17 mouse cellular contexts compared by ENCODE assay signal in genomic region chr5:28042779-28043178, GRCm38 (mm10). TPM values are rescaled to one million over a fixed set of nuclear protein-coding genes. Genes with fewer than 3 reads are reported as not detected.
DNase-seq lines count a peak whose midpoint lies in the region; ATAC-seq and TF ChIP-seq lines count a peak whose summit lies in the region.
"Had no signal": no experiment of that assay in that cellular context is flagged by ENCODE, and none has a peak within 500 bp of the region (broad histone marks: within the 10 kb centered on the region; RNA-seq: fewer than 3 reads in every experiment).

No protein-coding gene starts in this region.

- no peak for TF ChIP-seq POLR2A in small intestine, adult 2 months (IDR thresholded peaks at IDR 0.05; ENCODE audit: low read depth, low read length)

- H3K36me3 ChIP-seq in heart, embryonic 10.5 days: no peaks in the 10 kb centered on the region
- H3K36me3 ChIP-seq in liver, embryonic 14.5 days (replicated peaks; ENCODE audit: control insufficient read depth, insufficient read depth, low read depth): no peaks in the 10 kb centered on the region
- H3K36me3 ChIP-seq in small intestine, adult 2 months (ENCODE audit: control insufficient read depth, insufficient read depth, low read length): no peaks in the 10 kb centered on the region
- H3K36me3 ChIP-seq: hindbrain, embryonic 12.5 days had no signal

- peak; percentile 37; the same call in 1 of the 2 replicates for TF ChIP-seq EP300 in liver, embryonic 14.5 days (IDR thresholded peaks at IDR 0.05; ENCODE audit: low read depth)

- peak; percentile 72 for DNase-seq in heart, embryonic 10.5 days (ENCODE audit: low spot score)
- DNase-seq in heart, postnatal 14 days: no peak
- DNase-seq in c-Kit-positive CD71-positive TER-119-negative erythroid progenitor cells, embryonic 14.5 days (ENCODE audit: low read depth): peak; percentile 25
- DNase-seq in liver, embryonic 14.5 days (ENCODE audit: low read depth in 3 of 3, low spot score in 3 of 3): peak; percentile 44 to 55 (median 52)
- DNase-seq in frontal cortex, postnatal 25 days (ENCODE audit: low spot score in 2 of 2): no peak
- no peak for DNase-seq in cerebellum, postnatal 25 days
- DNase-seq in ovary, postnatal 36 days (ENCODE audit: low spot score): no peak
- DNase-seq: B cell, adult 2 months; cerebellum, adult 2 months; gastrocnemius, postnatal 36 days; kidney, adult 2 months; kidney, postnatal 36 days; layer of hippocampus, postnatal 36 days; left cerebral cortex, postnatal 4 days had no signal

- TF ChIP-seq CTCF in liver, embryonic 14.5 days (IDR thresholded peaks at IDR 0.05; ENCODE audit: low read depth): no peak
- TF ChIP-seq CTCF in small intestine, adult 2 months (IDR thresholded peaks at IDR 0.05; ENCODE audit: extremely low read depth, insufficient read length, insufficient replicate concordance, low read depth, low read length): no peak

- H3K4me2 ChIP-seq in liver, embryonic 14.5 days (ENCODE audit: low read depth): peak overlapping the region; percentile 32
- H3K4me2 ChIP-seq: hindbrain, embryonic 12.5 days had no signal

- intact Hi-C loops in heart, postnatal 14 days (cut with DNase I): no loop called here

- H3K4me3 ChIP-seq in heart, embryonic 10.5 days: no peak overlapping the region
- H3K4me3 ChIP-seq in liver, embryonic 14.5 days (ENCODE audit: insufficient read depth in 1 of 2, low read depth in 2 of 2, low read length in 2 of 2): no peak overlapping the region
- H3K4me3 ChIP-seq in small intestine, adult 2 months (ENCODE audit: low read depth, low read length): no peak overlapping the region
- H3K4me3 ChIP-seq: erythroblast, embryonic 14.5 days; hindbrain, embryonic 12.5 days had no signal

- 0 out of 2 replicates have a peak overlapping the region, but pooled peaks have one; percentile 13 for H3K9ac ChIP-seq in liver, embryonic 14.5 days (replicated peaks)
- H3K9ac ChIP-seq: hindbrain, embryonic 12.5 days had no signal

- peaks cover 18% of the 10 kb centered on the region; the same call in 1 of the 2 replicates for H3K4me1 ChIP-seq in heart, embryonic 10.5 days
- peaks cover 13 to 18% of the 10 kb centered on the region in 2 experiments for H3K4me1 ChIP-seq in liver, embryonic 14.5 days (replicated peaks; ENCODE audit: control insufficient read depth in 2 of 2, insufficient read depth in 2 of 2, low read length in 1 of 2)
- H3K4me1 ChIP-seq in small intestine, adult 2 months (ENCODE audit: control insufficient read depth, insufficient read depth, insufficient read length, low read length): peaks cover 18% of the 10 kb centered on the region; the same call in 1 of the 2 replicates
- H3K4me1 ChIP-seq: hindbrain, embryonic 12.5 days had no signal

- no peaks in the 10 kb centered on the region for H3K27me3 ChIP-seq in heart, embryonic 10.5 days (ENCODE audit: insufficient read depth, poor library complexity, severe bottlenecking)
- no peaks in the 10 kb centered on the region for H3K27me3 ChIP-seq in liver, embryonic 14.5 days (ENCODE audit: control insufficient read depth, insufficient read depth, low read length)
- no peaks in the 10 kb centered on the region for H3K27me3 ChIP-seq in small intestine, adult 2 months (ENCODE audit: control insufficient read depth, insufficient read depth, low read length)
- H3K27me3 ChIP-seq: hindbrain, embryonic 12.5 days had no signal

- peak; percentile 87 for ATAC-seq in liver, embryonic 14.5 days (ENCODE audit: insufficient read depth)

- 35% methylated on average over 2 of the region's 2 CpGs for WGBS in heart, embryonic 10.5 days
- 28% methylated on average over 2 of the region's 2 CpGs for WGBS in liver, embryonic 14.5 days (ENCODE audit: insufficient replicate concordance)
- WGBS in small intestine, adult 2 months: 23% methylated on average over 2 of the region's 2 CpGs

- no peaks in the 10 kb centered on the region for H3K9me3 ChIP-seq in heart, embryonic 10.5 days
- no peaks in the 10 kb centered on the region for H3K9me3 ChIP-seq in liver, embryonic 14.5 days (ENCODE audit: control insufficient read depth, low read length)

- no peak overlapping the region for H3K27ac ChIP-seq in heart, embryonic 10.5 days
- H3K27ac ChIP-seq in liver, embryonic 14.5 days: no peak overlapping the region
- 0 out of 2 replicates have a peak overlapping the region, but pooled peaks have one; percentile 4 for H3K27ac ChIP-seq in small intestine, adult 2 months (ENCODE audit: insufficient read depth, low read depth, low read length)
- H3K27ac ChIP-seq: hindbrain, embryonic 12.5 days had no signal

RNA-seq across cellular contexts. Expression of gene Insig1, which starts 28.4 kb away (rescaled TPM):
- polyA plus RNA-seq in heart, embryonic 10.5 days (2016; fragmentation: Nextera tagmentation; extraction: Ambion mirVana): 38.7 and 39.6 TPM in 2 replicates
- total RNA-seq in heart, postnatal 14 days (2021): 10 to 100 TPM; 14.2 to 14.7 TPM
- polyA plus RNA-seq in liver, embryonic 14.5 days (2012; rRNA removed): 29.2 and 30.1 TPM in 2 replicates
- 46.2 and 48.3 TPM in 2 replicates for polyA plus RNA-seq in liver, embryonic 14.5 days (2014; fragmentation: Nextera tagmentation; extraction: Ambion mirVana)
- polyA plus RNA-seq in small intestine, adult 2 months (2012; rRNA removed): 82.2 and 110 TPM in 2 replicates

Comparison
In these comparisons a context has a peak if more than half of its experiments do, and no peak if none do; other contexts are left out.
1. DNase-seq: peak in heart, embryonic 10.5 days (single experiment), c-Kit-positive CD71-positive TER-119-negative erythroid progenitor cells, embryonic 14.5 days (single experiment) and liver, embryonic 14.5 days (3 of 3); none in heart, postnatal 14 days (0 of 2), frontal cortex, postnatal 25 days (0 of 2), cerebellum, postnatal 25 days (0 of 2) and ovary, postnatal 36 days (single experiment).